Mouse (Mus musculus): Measurements from ENCODE around the gene Fam71e1. TPM values are rescaled to one million over a fixed set of nuclear protein-coding genes. Genes with fewer than 3 reads are reported as not detected.

Fam71e1 gene
- polyA plus RNA-seq, 1 experiment from 2014 or later = 13.4 TPM

DNA sequence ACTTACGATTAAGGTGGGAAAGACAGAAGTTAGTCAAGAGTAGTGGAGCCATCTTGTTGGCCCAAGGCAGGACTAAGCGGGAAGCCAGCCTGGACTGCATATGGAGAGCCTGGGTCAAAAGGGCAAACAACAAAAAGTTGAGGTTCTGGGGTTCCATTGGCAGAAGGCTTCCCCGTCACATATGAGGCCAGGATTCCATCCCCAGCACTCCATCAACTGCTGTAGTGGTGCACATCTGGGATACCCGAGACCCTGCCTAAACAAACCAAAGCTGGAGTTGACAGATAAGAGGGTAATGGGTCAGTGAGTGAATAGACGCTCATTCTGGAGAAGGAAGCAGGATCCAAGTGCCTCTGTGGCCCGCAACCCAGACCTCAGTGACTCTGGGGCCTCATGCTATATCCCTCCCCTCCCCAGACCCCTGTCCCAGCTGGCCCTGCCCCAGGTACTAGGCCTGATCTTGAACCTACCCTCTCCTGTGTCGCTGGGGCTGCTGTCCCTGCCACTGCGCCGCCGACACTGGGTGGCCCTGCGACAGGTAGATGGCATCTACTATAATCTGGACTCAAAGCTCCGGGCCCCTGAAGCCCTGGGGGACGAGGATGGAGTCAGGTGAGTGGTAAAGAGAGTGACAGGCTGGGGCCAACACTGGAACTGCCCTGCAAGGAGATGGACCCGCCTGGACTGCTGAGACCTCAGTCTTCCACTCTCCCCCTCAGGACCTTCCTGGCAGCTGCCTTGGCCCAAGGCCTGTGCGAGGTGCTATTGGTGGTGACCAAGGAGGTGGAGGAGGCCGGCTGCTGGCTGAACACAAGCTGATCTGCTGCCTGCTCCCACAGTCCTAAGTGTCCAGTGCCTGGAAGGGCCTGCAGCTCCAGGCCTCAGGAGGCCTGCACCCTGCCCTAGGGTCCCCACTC lies 25.4 kb upstream of the Fam71e1 start:
- no peak for DNase-seq (ENCODE audit: low spot score)

- no peak for DNase-seq (ENCODE audit: low spot score)
Measured at GRCm38 (mm10) chr7:44471880-44472557, 24.4 kb upstream of the Fam71e1 start.

GRCm38 (mm10) chr7:44472558-44472885 lies 23.9 kb upstream of the Fam71e1 start:
- DNase-seq (ENCODE audit: low spot score) = no peak

GRCm38 (mm10) chr7:44472961-44473646 lies 23.3 kb upstream of the Fam71e1 start:
- DNase-seq (ENCODE audit: low spot score) = no peak

DNA sequence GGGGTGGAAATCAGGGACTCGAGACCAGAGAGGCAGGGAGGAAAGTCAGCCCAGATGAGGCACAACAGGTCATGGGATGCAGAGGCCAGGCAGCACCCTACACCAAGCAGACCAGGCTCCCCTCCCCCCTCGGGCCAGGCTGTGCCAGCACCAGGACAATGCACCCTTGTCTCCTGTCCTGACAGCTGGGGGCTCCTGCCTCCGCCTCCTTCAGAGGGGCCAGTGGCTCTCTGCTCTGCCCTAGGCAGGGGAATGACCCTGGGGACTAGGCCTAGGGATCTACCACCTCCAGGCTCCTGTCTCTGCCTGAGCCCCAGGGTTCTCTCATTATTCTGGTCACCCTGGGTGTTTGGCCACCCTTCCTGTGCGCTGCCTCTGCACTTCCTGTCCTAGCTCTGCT lies 22.0 kb upstream of the Fam71e1 start:
- no peak for DNase-seq (ENCODE audit: low spot score)

GRCm38 (mm10) chr7:44475046-44475614 lies 21.3 kb upstream of the Fam71e1 start:
- no peak for DNase-seq (ENCODE audit: low spot score)

GRCm38 (mm10) chr7:44482836-44483435 lies 13.4 kb upstream of the Fam71e1 start:
- no peak for DNase-seq (ENCODE audit: low spot score)

GRCm38 (mm10) chr7:44484109-44484508 lies 12.3 kb upstream of the Fam71e1 start:
- DNase-seq (ENCODE audit: low spot score) = no peak

DNA sequence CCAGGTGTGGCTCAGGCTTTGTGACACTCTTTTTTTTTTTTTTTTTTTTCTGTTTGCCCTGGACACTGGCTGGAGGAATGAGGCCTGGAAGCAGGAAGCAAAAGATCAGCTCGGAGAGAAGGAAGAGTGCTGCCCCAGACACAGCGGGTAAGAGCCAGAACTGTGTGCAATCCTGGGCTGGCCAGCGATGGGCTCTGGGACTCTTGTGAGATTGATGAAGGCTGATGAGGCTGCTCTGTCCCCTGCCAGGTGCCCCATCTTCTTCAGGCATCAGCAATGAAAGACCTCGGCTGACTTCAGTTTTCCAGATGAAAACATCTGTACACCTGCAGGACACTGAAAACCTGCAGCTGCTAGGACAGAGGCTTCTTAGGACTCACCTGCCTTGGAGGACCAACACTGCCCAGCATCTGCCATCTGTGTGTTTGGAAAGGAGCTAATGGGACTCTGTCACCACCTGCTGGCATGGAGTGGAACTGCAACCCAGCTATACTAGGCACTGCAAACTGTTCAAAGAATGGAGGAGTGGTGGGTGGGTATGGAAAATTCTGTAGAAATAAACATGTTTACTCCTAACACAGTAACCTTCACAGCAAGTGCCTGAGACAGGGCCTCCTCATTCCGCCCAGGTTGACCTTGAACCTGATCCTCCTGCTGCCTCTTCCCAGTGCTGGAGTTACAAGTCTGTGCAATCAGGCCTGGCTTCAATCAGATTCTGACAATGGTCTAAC lies 11.4 kb upstream of the Fam71e1 start:
- DNase-seq (ENCODE audit: low spot score) = peak; percentile 79

- no peak for DNase-seq (ENCODE audit: low spot score)
Measured at GRCm38 (mm10) chr7:44485572-44486195, 10.7 kb upstream of the Fam71e1 start.

GRCm38 (mm10) chr7:44486927-44487575 lies 9.3 kb upstream of the Fam71e1 start:
- no peak for DNase-seq (ENCODE audit: low spot score)

DNA sequence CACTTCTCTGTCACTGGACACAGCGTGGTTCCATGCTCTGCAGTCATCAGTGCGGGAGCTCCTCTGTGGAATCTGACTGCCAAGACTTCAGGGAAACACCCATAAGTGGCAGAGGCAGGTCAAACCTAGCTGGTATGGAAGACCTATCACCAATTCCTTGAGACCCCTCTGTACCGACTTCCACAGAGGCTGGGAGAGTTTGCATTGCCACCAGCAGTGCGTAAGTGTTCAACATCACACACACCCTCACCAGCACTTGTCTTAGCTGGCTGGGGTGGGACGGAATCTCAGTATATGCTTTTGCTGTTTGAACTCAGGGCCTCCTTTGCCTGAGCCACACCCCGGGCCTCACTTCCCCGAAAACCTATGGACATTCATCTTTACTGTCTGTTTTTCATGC lies 8.4 kb upstream of the Fam71e1 start:
- no peak for DNase-seq (ENCODE audit: low spot score)

DNA sequence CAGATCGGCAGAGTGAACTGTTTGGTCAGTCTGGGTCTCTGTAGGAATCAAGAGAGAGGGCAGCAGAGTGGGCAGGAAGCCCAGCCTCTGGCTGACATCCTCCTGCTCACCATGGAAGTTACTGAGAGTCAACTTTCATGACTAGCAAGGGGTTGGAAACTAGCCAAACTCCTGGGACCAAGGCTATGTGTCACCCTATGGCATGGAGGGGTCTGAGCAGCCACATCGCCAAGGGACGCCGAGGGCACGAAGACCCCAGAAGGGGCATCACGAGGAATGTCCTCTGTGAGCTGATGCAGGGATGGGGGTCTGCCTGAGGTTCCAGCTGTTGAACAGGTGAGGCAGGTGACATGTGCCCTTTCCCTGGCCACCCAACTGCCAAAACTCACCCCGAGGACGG lies 7.8 kb upstream of the Fam71e1 start:
- DNase-seq (ENCODE audit: low spot score) = no peak

DNA sequence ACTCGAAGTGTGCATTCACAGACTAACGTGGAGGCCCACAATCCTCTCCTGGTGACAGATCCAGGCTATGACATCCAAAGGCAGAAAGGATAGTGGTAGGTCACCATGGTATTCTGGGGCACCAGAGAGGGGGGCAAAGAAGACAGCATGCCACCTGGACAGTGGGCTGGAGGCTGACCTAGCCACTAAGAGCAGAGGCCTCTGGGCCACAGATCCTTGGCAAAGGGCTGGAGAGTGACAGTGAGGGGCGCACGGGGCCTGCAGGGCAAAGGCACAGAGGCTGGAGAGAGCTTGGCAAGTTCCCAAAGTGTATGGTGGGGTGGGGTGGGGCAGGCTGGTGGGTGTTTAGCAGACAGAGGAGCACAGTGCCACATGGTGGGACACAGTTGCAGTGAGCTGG lies 6.1 kb upstream of the Fam71e1 start:
- DNase-seq (ENCODE audit: low spot score) = no peak

GRCm38 (mm10) chr7:44491391-44491790 lies 5.0 kb upstream of the Fam71e1 start:
- DNase-seq (ENCODE audit: low spot score) = no peak

DNA sequence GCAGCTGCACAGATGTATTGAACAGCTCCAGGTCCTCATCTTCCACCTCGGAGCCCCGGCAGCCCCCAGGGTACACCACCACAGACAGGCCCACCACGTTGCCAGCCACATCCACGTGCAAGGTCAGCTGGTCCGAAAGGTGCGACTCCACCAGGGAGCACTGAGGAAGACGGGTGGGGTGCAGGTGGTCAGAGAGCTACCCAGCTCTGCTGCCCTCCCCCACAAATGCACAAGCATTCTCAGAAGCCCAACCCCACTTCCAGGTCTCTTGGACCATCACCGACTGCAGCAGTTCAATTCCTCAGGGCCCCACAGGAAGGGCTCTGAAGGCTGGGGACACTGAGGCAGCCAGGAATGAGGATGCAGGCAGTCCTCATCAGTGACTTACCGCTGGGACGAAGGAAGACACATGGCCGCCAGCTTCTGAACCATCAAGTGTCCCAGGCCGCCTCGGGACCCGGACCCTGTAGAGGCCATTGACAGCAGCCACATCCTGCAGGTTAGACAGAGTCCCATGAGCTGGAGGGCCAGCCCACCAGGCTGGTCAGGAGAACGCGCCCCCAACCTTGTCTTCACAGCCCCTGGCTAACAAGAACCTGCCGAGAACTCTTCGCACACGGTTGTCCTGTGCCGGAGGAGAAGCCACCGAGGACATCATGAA lies 4.1 kb upstream of the Fam71e1 start:
- no peak for DNase-seq (ENCODE audit: low spot score)

- DNase-seq (ENCODE audit: low spot score) = no peak
Measured at GRCm38 (mm10) chr7:44494681-44495080, 1.7 kb upstream of the Fam71e1 start.

GRCm38 (mm10) chr7:44495086-44495485 lies 1.3 kb upstream of the Fam71e1 start:
- DNase-seq (ENCODE audit: low spot score) = no peak

GRCm38 (mm10) chr7:44496771-44497109 lies 359 bp downstream of the Fam71e1 start:
- no peak for DNase-seq (ENCODE audit: low spot score)
